Mouse (Mus musculus) urinary bladder, postnatal 36 days (tissue): ENCODE results near the gene Olfr1325.
"Not testable (repeated sequence)": the region's sequence is repeated elsewhere in the genome, so short reads cannot be mapped to it uniquely, and the experiment has no call there.

Experiments used
- DNase-seq, 2 experiments: peaks; one replicate each; pipeline ENCODE4 v3.0.0; 2022; ENCODE audit warnings: low spot score in 2 of 2, mixed read lengths in 1 of 2

Olfr1325 gene

DNA sequence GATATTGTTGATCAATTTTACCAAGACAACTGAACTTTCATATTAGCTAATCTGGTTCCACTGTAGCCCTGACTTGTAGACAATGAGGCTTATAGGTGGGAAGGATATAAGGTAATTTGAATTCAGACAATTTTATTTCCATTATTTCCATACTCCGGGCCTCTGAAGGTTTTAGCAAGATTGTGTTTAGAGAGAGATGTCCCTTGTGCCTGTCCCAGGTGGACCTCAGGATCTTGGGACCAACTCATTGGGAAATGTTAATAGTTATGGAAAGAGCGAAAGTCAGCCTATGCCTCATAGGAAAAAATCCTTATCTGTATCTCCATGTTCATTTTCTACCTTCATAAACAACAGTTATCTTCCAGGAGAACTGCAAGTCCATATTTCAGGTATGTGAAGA is at the start of gene Olfr1325:
Gene Olfr1325 (plus strand): TSS at position 301 of the 400 bp plus-strand sequence.
- no peak for DNase-seq

DNA sequence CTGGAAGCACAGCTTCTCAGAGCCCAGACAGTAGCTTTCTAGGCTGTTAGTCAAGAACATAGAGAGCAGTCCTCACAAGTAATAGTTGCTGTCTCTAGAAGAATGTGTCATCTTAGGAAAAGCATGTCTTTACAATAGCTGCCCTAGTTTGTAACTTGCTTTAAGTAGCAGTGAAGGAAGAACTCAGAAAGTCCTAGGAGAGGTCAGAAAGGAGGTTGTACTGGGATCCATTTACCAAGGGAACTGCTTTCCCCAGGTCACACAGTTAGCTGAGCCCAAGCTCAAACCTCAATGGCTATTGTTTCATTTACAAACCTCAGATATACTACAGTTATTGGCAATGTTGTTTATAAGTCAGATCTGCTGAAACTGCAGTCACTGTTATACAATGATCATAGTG is 17.7 kb upstream of the Olfr1325 start, which contains the start of gene Olfr1326-ps1:
Gene Olfr1326-ps1 (minus strand): TSS at position 101 of the 400 bp plus-strand sequence.
- DNase-seq, result no peak

DNA sequence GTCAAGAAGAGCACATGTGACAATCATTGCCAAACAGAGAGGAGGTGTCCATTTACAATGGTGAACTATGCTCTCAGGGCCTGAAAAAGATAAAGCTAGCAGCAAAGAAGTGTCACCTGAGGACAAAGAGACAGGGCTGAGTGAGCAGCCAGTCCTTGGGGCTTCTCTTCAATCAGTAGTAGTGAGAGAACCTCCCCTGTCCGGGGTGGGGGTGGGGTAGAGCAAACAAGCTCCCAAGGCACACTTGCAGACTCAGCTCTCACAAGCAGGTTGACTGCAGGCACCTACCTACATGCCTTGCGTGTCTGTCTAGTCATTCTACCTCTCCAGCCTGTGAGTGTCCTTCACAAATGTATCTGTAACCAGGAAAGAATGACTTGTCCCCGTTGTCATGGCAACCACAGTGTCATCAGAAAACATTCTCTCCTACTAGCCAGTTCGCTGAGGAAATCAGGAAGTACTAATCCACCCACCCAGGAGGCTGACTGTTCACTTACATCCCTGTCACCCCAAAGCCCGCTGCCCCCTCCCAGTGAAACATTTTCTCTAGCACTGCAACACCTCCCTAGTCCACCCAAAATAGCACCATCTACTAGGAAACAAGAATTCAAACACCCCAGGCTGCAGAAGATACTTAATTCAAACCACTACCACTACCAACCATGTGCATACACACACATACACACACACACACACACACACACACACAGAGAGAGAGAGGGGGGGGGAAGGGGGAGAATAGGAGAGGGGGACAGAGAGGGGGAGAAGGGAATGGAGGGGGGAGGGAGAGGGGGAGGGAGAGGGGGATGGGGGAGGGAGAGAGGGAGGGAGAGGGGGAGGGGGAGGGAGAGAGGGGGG is 53.2 kb downstream of the Olfr1325 start, which contains the start of gene Gm5640:
Gene Gm5640 (minus strand): TSS at position 170 of the 858 bp plus-strand sequence.
- DNase-seq, result not testable (repeated sequence)

DNA sequence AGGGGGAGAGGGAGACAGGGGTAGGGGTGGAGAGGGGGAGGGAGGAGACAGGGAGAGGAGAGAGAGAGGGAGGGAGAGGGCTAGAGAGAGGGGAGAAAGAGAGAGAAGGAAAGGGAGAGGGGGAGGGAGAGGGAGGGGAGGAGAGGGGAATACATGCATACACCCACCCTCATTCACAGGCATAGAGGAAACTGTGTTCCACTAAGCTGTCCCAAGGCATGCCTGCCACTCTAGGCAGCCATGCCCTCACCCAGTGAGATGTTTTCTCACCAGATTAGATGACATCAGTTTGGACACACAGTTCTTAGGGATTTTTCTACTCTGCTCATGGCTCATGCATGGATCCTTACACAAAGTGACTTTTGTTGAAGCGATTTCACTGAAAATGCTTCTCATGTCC is 53.9 kb downstream of the Olfr1325 start:
- not testable (repeated sequence) for DNase-seq
